Mouse (Mus musculus): ENCODE data around the gene Polrmt.
A peak's percentile ranks its signal among the peaks of the same experiment; 100 is the strongest.
"Not testable (repeated sequence)": the region's sequence is repeated elsewhere in the genome, so short reads cannot be mapped to it uniquely, and the experiment has no call there.

The Polrmt gene

DNA sequence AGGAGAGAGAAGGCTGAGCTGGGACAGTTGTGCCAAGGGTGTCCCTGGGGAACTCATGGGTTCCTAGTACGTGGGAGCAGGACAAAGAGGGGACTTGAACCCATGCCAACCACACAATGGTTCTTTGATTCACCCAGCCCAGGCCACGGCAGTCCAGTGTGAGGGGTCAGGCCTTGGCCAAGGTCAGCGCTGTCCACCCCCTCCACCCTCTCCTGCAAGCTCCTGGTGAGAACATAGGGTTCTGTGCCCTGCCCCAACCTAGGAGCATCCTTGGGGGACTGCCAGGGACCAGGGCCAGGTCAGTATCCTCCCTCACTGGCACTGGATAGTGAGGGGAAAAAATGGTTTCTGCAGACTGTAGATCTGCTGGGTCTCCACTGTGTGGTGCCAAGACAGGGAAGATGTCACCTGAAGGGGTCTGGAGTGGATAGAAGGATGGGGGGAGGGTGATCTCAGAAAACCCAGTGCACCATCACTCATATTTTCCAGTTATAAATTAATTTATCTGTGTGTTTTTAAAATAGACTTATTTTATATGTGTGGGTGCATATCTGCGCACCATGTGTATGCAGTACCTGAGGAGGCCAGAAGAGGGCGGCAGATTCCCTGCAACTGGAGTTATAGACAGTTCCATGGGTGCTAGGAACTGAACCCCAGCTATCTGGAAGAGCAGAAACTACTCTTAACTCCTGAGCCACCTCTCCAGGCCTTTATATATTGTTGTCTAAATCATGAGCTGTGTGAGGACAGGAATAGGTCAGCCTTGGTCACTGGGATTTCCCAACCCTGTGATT lies 28.3 kb upstream of the Polrmt start:
- no peak for DNase-seq (ENCODE audit: low read depth)

DNA sequence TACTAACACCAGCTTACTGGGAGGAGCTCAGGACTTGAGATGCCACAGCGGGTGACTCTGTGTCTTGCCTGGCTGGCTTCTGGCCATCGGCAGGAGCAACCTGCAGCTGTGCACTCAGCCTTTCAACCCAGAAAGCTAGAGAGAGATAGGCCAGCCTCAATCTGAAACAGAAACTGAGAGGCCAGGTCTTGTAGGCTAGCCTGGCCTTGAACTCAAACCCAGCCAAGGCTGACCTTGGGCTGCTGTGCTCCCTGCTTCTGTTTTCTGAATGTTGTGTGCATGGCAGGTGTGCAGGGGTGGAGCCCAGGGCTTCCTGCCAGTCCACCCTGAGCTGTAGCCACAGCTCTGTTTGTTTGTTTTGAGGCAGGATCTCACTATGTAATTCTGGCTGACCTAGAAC lies 26.8 kb upstream of the Polrmt start:
- DNase-seq (ENCODE audit: low read depth): no peak

DNA sequence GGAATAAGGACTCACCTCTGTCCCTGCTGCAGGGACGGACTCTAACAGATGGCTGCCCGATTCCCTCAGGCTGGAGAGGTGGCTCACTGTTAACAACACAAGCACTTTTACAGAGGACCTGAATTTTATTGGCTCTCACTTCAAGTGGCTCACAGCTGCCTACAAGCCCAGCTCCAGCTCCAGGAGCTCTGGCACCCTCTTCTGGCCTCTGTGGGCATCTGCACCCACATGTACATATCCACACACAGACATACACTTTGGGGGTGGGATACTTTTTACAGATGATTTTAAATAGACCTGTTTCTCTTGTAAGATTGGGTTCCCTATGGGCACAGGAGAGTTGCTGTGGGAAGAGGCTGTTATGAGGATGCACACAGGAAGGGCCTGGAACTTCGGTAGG lies 25.9 kb upstream of the Polrmt start:
- no peak for DNase-seq (ENCODE audit: low read depth)

- no peak for DNase-seq (ENCODE audit: low read depth)
These were observed 22.9 kb upstream of the Polrmt start for GRCm38 (mm10) chr10:79769329-79769728.

DNA sequence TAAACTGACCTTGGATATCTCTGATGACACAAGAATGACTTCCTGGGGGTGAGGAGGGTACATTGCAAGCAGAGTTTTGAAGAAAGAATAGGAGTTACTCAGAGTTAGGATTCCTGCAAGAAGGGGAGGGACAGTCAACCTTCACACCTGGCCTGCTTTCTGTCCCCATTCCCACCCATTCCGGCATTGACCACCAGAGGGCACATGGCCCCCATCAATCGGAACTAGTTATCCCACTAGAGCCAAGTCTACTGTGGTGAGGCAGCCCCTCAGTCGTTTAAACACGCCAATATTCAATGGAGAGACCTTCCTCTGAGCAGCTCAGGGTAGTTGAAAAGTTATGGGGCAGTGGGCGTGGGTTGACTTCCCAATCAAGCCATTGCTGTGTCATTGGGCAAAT lies 22.0 kb upstream of the Polrmt start:
- DNase-seq (ENCODE audit: low read depth): peak; percentile 74

DNA sequence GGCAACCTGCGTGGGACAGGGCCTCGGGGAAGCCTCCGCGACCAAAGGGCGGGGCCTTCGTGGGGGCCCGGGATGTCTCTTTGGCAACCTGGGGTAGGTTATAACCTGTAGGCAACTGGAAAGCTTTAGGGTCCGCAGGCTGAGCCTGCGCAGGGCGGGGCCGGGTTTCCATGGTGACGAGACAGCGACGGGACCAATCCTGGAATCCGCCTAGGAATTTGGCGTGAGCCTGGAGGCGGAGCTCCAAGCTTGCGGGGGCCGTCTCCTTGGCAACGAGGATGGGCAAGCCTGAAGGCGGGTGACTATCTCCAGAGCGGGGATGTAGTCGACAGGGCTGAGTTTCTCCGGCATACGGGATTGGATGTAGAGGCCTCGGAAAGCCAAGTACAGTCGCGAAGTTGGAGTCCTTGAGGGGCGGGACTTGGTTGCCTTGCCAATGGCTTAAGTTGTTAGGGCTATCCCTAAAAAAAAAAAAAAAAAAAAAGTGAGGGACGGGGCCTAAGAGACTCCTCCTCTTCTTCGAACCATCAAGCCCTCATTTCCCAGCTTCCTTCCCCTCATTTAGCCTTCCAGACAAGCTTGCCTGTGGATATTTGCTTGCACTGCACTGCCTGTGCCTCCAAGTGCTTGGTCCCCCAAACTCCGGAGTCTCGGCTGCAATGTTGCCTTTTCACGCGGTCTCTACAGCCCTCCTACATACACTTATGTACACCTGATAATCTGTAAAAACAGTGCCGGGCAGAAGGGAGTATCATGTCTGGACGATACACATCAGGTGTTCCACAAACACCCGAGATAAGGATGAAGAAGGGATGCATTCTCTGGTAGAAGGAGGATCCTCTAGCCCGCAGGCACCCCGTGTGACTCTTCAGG lies 21.2 kb upstream of the Polrmt start:
- peak; percentile 87 for DNase-seq (ENCODE audit: low read depth)

- DNase-seq (ENCODE audit: low read depth): peak; percentile 100
These were observed 20.3 kb upstream of the Polrmt start, which contains the start of gene Rnf126 for GRCm38 (mm10) chr10:79766508-79767325. TSS of gene Rnf126 (minus strand) at chr10:79766952.

DNA sequence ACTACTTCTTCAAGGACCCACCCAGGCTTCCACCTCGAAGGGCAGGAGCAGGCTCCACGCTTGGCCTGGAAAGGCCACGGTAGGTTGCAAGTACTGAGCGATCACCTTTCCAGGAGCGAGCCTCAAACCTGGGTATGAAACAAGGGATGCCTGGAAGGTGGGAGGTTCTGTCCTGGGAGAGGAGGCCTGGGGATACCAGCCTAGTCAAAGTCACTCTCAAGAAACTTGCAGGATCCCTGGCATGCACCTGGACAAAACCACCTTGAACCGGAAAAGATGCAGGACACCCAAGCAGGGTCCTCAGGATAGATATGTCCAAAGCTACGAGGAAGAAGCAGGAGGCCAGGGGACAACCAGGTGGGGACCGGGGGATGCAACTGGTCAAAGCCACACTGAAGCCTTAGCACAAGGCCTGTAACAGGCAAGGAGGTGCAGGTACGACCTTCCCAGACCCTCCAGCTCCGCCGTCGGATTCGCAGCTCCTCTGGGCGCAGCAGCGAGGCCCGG lies 19.7 kb upstream of the Polrmt start:
- DNase-seq (ENCODE audit: low read depth): peak; percentile 41

DNA sequence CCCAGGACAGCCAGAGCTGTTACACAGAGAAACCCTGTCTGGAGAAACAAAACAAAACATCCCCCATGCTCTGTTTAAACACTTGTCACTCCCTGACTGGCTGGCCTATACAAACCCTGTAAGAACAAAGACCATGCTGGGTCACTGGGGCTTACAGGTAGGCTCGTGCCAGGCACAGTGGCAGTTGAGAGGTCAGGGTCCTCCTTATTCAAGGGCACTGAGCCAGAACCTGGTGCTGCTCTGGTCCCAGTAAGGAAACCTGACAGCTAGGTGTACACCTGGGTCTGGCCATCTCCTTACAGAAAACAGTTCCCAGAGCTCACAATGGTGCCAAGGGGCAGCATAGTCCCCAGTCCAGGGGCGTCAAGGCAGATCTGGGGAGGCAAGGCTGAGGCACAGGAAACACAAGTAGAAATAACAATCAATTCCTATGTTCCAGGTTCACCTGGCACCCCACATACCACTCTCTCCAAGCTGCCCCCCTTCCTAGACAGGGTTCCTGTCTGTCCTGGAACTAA lies 18.9 kb upstream of the Polrmt start:
- DNase-seq (ENCODE audit: low read depth): no peak

- no peak for DNase-seq (ENCODE audit: low read depth)
These were observed 17.9 kb upstream of the Polrmt start for GRCm38 (mm10) chr10:79764234-79764633.

GRCm38 (mm10) chr10:79762875-79763274 lies 16.5 kb upstream of the Polrmt start:
- DNase-seq (ENCODE audit: low read depth): no peak

DNA sequence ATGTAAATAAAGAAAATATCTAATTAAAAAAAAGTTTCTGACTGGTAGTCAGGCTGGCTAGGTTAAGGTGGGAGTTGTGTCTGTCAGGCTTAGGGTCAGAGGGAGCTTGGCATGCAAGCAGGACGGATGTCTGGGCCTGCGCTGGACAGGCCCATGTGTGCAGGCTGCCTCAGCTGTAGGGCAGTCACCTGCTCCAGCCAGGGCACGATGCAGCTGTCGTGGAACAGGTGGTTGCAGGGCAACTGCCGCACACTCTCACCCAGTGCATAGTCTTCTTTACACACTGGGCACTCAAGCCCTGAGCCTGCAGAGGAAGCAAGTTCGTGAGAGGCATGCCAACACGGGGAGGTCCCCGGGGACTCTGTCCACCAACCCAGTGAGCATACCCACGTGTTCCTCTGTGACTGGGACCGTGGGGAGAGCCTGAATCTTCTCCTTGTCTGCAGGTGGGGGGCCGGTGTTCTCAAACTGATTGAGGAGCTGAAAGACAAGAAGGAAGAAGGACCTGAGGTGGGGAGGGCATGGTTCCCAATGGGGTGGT lies 14.3 kb upstream of the Polrmt start:
- no peak for DNase-seq (ENCODE audit: low read depth)

DNA sequence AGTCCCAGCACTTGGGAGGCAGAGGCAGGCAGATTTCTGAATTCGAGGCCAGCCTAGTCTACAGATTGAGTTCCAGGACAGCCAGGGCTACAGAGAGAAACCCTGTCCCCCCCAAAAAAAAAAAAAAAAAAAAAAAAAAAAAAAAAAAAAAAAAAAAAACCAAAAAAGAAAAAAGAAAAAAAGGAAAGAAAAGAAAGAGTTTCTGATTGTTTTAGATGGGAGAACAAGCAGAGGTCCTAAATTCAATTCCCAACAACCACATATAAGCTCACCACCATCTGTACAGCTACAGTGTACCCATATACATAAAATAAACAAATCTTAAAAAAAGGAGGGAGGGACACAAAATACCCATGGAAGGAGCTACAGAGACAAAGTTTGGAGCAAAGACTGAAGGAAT lies 13.3 kb upstream of the Polrmt start:
- not testable (repeated sequence) for DNase-seq (ENCODE audit: low read depth)

- no peak for DNase-seq (ENCODE audit: low read depth)
These were observed 10.3 kb upstream of the Polrmt start for GRCm38 (mm10) chr10:79756660-79757059.

DNA sequence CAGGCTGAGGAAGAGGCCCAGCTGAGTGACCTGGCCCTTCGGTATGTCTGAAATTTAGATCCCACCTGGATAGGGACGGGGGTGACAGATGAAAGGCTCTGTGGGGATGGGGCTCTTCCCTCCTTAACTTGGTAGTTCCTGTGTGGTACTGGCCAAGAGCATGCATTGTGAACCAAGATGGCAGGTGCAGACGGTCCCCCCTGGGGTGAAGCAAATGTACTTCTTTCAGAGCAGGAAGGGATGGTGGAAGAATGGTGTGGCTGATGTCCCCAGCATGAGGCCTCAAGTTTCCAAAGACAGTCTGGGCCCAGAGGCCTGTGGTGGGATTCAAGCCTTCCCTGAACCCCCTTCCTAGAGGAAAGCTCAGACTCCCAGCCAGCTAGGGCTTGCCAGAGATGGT lies 9.5 kb upstream of the Polrmt start:
- DNase-seq (ENCODE audit: low read depth): no peak

DNA sequence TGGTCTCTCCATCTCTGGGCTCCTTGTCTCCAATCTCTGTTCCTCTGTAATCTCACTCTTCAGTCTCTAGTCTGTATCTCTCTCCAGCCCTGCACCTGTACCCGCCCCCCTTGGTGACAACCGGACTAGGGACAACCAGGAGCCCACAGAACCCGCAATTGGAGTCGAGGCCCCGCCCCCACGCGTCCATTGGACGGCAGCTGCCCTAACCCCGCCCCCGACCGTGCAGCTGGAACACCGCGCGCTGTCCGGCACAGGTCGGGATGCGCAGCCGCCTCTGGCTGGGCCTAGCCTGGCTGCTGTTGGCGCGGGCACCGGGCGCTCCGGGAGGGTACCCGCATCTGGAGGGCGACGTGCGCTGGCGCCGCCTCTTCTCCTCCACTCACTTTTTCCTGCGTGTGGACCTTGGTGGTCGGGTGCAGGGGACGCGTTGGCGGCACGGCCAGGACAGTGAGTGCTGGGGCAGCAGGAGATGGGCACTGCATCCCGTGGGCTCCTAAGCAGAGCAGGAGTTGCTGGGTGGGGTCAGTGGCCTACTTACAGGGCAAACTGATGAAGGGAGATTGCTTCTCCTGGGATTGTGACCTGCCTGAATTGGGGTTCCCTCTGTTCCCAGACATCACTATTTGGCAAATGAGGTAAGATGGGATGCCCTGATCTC lies 8.6 kb upstream of the Polrmt start, which contains the start of gene Fgf22:
Gene Fgf22, plus strand, starts transcription at position 221 of the 661 bp plus-strand sequence.
- DNase-seq (ENCODE audit: low read depth): peak; percentile 66

DNA sequence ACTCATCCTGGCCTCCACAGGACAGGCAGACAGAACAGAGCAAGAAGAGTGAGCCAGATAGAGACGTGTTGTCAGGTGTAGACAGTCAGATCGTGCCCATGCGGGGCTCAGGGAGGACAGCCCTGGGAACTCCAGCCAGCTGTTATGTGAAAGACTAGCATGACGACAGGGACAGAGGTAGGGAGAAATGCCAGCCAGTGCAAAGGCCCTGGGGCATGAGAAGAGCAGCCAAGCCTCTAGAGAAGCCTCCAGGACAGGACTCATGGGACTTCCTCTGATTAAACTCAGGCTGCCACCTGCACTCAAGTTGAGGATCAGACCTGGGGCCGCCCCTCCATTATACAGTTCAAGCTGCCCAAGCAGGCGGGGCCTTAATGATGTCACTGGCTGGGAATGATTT lies 2.1 kb upstream of the Polrmt start:
- no peak for DNase-seq (ENCODE audit: low read depth)

DNA sequence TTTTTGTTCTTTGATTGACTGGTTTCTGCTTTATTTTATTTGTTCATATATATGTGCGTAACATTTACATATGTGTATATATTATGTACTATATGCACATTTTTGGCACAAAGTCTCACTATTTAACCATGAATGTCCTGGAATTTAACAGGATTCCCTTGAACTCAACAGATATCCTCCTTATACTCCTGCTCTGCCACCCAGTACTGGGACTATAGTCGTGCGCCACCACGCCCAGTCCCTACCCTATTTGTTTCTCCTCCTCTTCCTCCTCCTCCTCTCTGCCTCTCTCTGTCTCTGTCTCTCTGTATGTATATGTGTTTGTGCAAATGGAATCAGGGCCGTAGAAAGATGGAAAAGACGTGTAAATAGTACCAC lies 382 bp upstream of the Polrmt start:
- DNase-seq (ENCODE audit: low read depth): no peak

- DNase-seq (ENCODE audit: low read depth): no peak
These were observed 970 bp downstream of the Polrmt start for GRCm38 (mm10) chr10:79745411-79745810.

DNA sequence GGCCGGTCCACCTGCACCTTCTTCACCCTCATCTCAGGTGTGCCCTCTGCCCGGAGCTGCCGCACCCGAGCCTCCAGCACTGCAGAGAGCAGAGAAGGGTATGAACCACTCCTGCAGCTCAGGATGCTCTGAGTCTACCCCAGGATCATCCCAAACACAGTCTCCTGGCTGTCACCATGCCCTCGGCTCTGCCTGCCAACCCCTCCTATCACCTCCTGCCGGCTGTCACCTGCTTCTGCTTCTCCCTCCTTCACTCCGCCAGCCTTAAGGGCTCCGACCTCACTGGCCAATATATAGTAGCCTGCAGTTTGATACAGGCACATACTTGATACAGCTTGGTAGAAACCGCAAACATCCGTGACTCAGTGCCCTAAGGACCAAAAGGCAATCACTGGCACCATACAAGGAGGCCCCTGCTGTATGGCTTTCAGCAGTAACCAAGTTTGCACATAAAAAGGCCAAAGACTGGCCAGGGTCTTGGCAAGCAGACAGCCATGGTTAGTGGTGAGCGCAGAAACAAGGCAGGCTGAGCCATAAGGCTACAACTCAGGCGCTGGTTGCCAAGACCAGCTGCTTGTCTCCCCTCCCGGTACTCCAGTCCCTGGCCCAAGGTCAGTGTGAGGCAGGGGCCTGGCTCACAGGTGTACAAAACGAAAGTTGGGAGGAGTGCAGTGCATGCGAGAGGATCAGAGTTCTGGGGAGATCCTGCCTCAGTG lies 2.6 kb downstream of the Polrmt start:
- no peak for DNase-seq (ENCODE audit: low read depth)
